ENCODE assay signal across 27 mouse cellular contexts in genomic region chr4:113263363-113264060, GRCm38 (mm10). TPM values are rescaled to one million over a fixed set of nuclear protein-coding genes. Genes with fewer than 3 reads are reported as not detected.
A peak's percentile ranks its signal among the peaks of the same experiment; 100 is the strongest.
DNase-seq lines count a peak whose midpoint lies in the region; ATAC-seq and TF ChIP-seq lines count a peak whose summit lies in the region.
"Had no signal": no experiment of that assay in that cellular context is flagged by ENCODE, and none has a peak within 500 bp of the region (broad histone marks: within the 10 kb centered on the region; RNA-seq: fewer than 3 reads in every experiment).

No protein-coding gene starts in this region.

- no peak for TF ChIP-seq CTCF in liver, postnatal 0 days (IDR thresholded peaks at IDR 0.05; ENCODE audit: low read depth)
- no peak for TF ChIP-seq CTCF in cerebellum, adult 2 months (IDR thresholded peaks at IDR 0.05; ENCODE audit: borderline replicate concordance, insufficient read depth, low read depth, low read length)

- no peak overlapping the region for H3K27ac ChIP-seq in intestine, embryonic 14.5 days (ENCODE audit: low read depth)
- H3K27ac ChIP-seq in liver, embryonic 13.5 days: no peak overlapping the region
- no peak overlapping the region for H3K27ac ChIP-seq in liver, postnatal 0 days (ENCODE audit: low read depth)
- H3K27ac ChIP-seq in cerebellum, adult 2 months (ENCODE audit: insufficient read depth, low read length): no peak overlapping the region
- no peak overlapping the region for H3K27ac ChIP-seq in midbrain, embryonic 14.5 days (replicated peaks; ENCODE audit: low read depth, low read length)
- H3K27ac ChIP-seq: embryonic facial prominence, embryonic 15.5 days; forebrain, embryonic 10.5 days; heart, embryonic 10.5 days; hindbrain, embryonic 12.5 days had no signal

- TF ChIP-seq POLR2A in cerebellum, adult 2 months (IDR thresholded peaks at IDR 0.05; ENCODE audit: borderline replicate concordance, insufficient read depth, low read length): no peak

- no peak overlapping the region for H3K9ac ChIP-seq in intestine, embryonic 14.5 days (ENCODE audit: low read length)
- H3K9ac ChIP-seq in liver, embryonic 13.5 days: no peak overlapping the region
- H3K9ac ChIP-seq in liver, postnatal 0 days (replicated peaks): no peak overlapping the region
- no peak overlapping the region for H3K9ac ChIP-seq in midbrain, embryonic 14.5 days (replicated peaks; ENCODE audit: low read length)
- H3K9ac ChIP-seq: embryonic facial prominence, embryonic 15.5 days; hindbrain, embryonic 12.5 days had no signal

- no peaks in the 10 kb centered on the region for H3K4me1 ChIP-seq in intestine, embryonic 14.5 days (replicated peaks; ENCODE audit: control insufficient read depth, insufficient read depth, low read length)
- no peaks in the 10 kb centered on the region for H3K4me1 ChIP-seq in liver, embryonic 13.5 days (replicated peaks)
- H3K4me1 ChIP-seq in liver, postnatal 0 days (ENCODE audit: insufficient read depth): no peaks in the 10 kb centered on the region
- no peaks in the 10 kb centered on the region for H3K4me1 ChIP-seq in cerebellum, adult 2 months (ENCODE audit: control insufficient read depth, insufficient read depth, low read length)
- H3K4me1 ChIP-seq in midbrain, embryonic 14.5 days (ENCODE audit: control insufficient read depth, insufficient read depth, low read length): no peaks in the 10 kb centered on the region
- H3K4me1 ChIP-seq: embryonic facial prominence, embryonic 15.5 days; forebrain, embryonic 10.5 days; heart, embryonic 10.5 days; hindbrain, embryonic 12.5 days had no signal

- H3K36me3 ChIP-seq in intestine, embryonic 14.5 days (ENCODE audit: control insufficient read depth, insufficient read depth, low read length): no peaks in the 10 kb centered on the region
- no peaks in the 10 kb centered on the region for H3K36me3 ChIP-seq in liver, embryonic 13.5 days
- H3K36me3 ChIP-seq in liver, postnatal 0 days (replicated peaks; ENCODE audit: insufficient read depth, low read length): no peaks in the 10 kb centered on the region
- no peaks in the 10 kb centered on the region for H3K36me3 ChIP-seq in midbrain, embryonic 14.5 days (ENCODE audit: control insufficient read depth, insufficient read depth, low read length)
- H3K36me3 ChIP-seq: embryonic facial prominence, embryonic 15.5 days; forebrain, embryonic 10.5 days; G1E; heart, embryonic 10.5 days; hindbrain, embryonic 12.5 days had no signal

- peak; percentile 76 for ATAC-seq in intestine, embryonic 14.5 days (replicated peaks; ENCODE audit: low FRiP score, low TSS enrichment, low read depth)
- ATAC-seq in liver, embryonic 13.5 days (ENCODE audit: low read depth): peak; percentile 60
- ATAC-seq in liver, postnatal 0 days: peak; percentile 54
- no peak for ATAC-seq in midbrain, embryonic 14.5 days (ENCODE audit: low FRiP score, low TSS enrichment)
- ATAC-seq: CD4-positive, CD25-positive, alpha-beta regulatory T cell, adult 4 months; forebrain, embryonic 14.5 days had no signal

- TF ChIP-seq EP300 in liver, postnatal 0 days (IDR thresholded peaks at IDR 0.05; ENCODE audit: low read depth): no peak

- H3K27me3 ChIP-seq in intestine, embryonic 14.5 days (replicated peaks; ENCODE audit: control insufficient read depth, insufficient read depth, low read length): no peaks in the 10 kb centered on the region
- H3K27me3 ChIP-seq in liver, embryonic 13.5 days: no peaks in the 10 kb centered on the region
- no peaks in the 10 kb centered on the region for H3K27me3 ChIP-seq in liver, postnatal 0 days (ENCODE audit: insufficient read depth, low read length)
- no peaks in the 10 kb centered on the region for H3K27me3 ChIP-seq in cerebellum, adult 2 months (ENCODE audit: control insufficient read depth, insufficient read depth, low read length)
- no peaks in the 10 kb centered on the region for H3K27me3 ChIP-seq in midbrain, embryonic 14.5 days (ENCODE audit: control insufficient read depth, insufficient read depth, low read length)
- H3K27me3 ChIP-seq: embryonic facial prominence, embryonic 15.5 days; hindbrain, embryonic 12.5 days had no signal

- H3K9me3 ChIP-seq in intestine, embryonic 14.5 days (ENCODE audit: control insufficient read depth, low read length): peaks cover 5% of the 10 kb centered on the region; the same call in 1 of the 2 replicates
- no peaks in the 10 kb centered on the region for H3K9me3 ChIP-seq in liver, embryonic 13.5 days (replicated peaks)
- no peaks in the 10 kb centered on the region for H3K9me3 ChIP-seq in liver, postnatal 0 days (ENCODE audit: low read length)
- peaks cover 12% of the 10 kb centered on the region for H3K9me3 ChIP-seq in midbrain, embryonic 14.5 days (ENCODE audit: control insufficient read depth, low read length)
- H3K9me3 ChIP-seq: G1E had no signal

- H3K4me3 ChIP-seq in intestine, embryonic 14.5 days (ENCODE audit: low read depth, low read length): no peak overlapping the region
- no peak overlapping the region for H3K4me3 ChIP-seq in liver, embryonic 13.5 days (replicated peaks)
- no peak overlapping the region for H3K4me3 ChIP-seq in liver, postnatal 0 days (ENCODE audit: low read depth, low read length)
- no peak overlapping the region for H3K4me3 ChIP-seq in cerebellum, adult 2 months (replicated peaks; ENCODE audit: insufficient read depth, low read depth, low read length)
- H3K4me3 ChIP-seq in midbrain, embryonic 14.5 days (replicated peaks; ENCODE audit: low read depth, low read length): no peak overlapping the region
- H3K4me3 ChIP-seq: embryonic facial prominence, embryonic 15.5 days; erythroblast, embryonic 14.5 days; forebrain, embryonic 10.5 days; heart, embryonic 10.5 days; hindbrain, embryonic 12.5 days had no signal

- H3K4me2 ChIP-seq in intestine, embryonic 14.5 days (ENCODE audit: low read length): no peak overlapping the region
- no peak overlapping the region for H3K4me2 ChIP-seq in liver, embryonic 13.5 days
- no peak overlapping the region for H3K4me2 ChIP-seq in liver, postnatal 0 days (ENCODE audit: low read depth, low read length)
- no peak overlapping the region for H3K4me2 ChIP-seq in midbrain, embryonic 14.5 days (ENCODE audit: low read length)
- H3K4me2 ChIP-seq: embryonic facial prominence, embryonic 15.5 days; hindbrain, embryonic 12.5 days had no signal

- DNase-seq in adrenal gland, postnatal 10 days: peak; percentile 0
- no peak for DNase-seq in adrenal gland, postnatal 14 days
- no peak for DNase-seq in intestine, embryonic 14.5 days (ENCODE audit: low spot score)
- DNase-seq in liver, embryonic 13.5 days: no peak
- DNase-seq in liver, postnatal 0 days: no peak
- no peak for DNase-seq in ovary, adult 18-20 months (ENCODE audit: low spot score)
- DNase-seq in cerebellum, adult 2 months: no peak
- DNase-seq in midbrain, embryonic 14.5 days: no peak
- DNase-seq: adrenal gland, adult 8-10 months; B cell, adult 2 months; cerebellum, adult 11-12 months; cerebellum, adult 9-11 months; gastrocnemius, postnatal 10 days; heart, adult 18-20 months; heart, postnatal 10 days; heart, postnatal 4 days had no signal

- WGBS in intestine, embryonic 14.5 days: 81% methylated on average over 1 of the region's 1 CpGs
- WGBS in liver, embryonic 13.5 days (ENCODE audit: insufficient replicate concordance): 59% methylated on average over 1 of the region's 1 CpGs
- WGBS in liver, postnatal 0 days (ENCODE audit: insufficient replicate concordance): 65% methylated on average over 1 of the region's 1 CpGs
- WGBS in cerebellum, adult 2 months: 91% methylated on average over 1 of the region's 1 CpGs
- 95% methylated on average over 1 of the region's 1 CpGs for WGBS in midbrain, embryonic 14.5 days

RNA-seq across cellular contexts. Expression of gene Skint6, which starts 23.3 kb away (rescaled TPM):
- not detected for total RNA-seq in adrenal gland, postnatal 10 days (2021)
- total RNA-seq in adrenal gland, postnatal 14 days (2021): not detected in 2 replicates
- polyA plus RNA-seq in intestine, embryonic 14.5 days (2014; fragmentation: Nextera tagmentation; extraction: Ambion mirVana): not detected in 2 replicates
- not detected in 2 replicates for polyA plus RNA-seq in liver, embryonic 13.5 days (2015; fragmentation: Nextera tagmentation; extraction: Ambion mirVana)
- not detected in 2 replicates for polyA plus RNA-seq in liver, postnatal 0 days (2015; fragmentation: Nextera tagmentation; extraction: Ambion mirVana)
- polyA plus RNA-seq in cerebellum, adult 2 months (2012; rRNA removed): not detected in 2 replicates
- not detected in 2 replicates for polyA plus RNA-seq in midbrain, embryonic 14.5 days (2014; fragmentation: Nextera tagmentation; extraction: Ambion mirVana)
- total RNA-seq: adrenal gland, adult 8-10 months; G1E; gastrocnemius, postnatal 10 days; gastrocnemius, postnatal 4 days; heart, adult 18-20 months; heart, postnatal 10 days; heart, postnatal 4 days had no signal
- polyA plus RNA-seq: CD4-positive, CD25-positive, alpha-beta regulatory T cell, adult 4 months; embryonic facial prominence, embryonic 11.5 days; erythroblast, embryonic 14.5 days; forebrain, embryonic 10.5 days; forebrain, embryonic 14.5 days; G1E; heart, embryonic 10.5 days; heart, embryonic 14.5 days; hindbrain, embryonic 12.5 days had no signal
